22 mouse cellular contexts compared by ENCODE assay signal in the genomic region with DNA sequence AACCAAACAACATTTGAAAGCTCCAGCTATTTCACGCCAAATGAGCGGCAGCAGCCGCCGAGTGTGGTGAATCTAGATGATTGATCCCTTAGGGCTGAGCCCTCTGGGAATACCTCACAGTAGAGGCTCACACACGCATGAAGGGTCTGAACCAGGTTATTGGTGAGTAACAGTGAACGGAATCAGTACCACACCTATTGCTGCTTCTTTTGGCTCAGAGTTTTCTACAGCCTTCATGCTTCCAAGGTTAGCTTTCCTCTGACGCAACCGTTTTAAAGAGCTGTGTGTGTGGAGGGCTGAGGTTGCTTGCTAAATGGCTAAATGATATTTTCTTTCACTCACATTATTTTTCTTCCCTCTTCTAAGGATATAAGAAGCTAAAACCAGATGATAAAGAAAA.
DNase-seq lines count a peak whose midpoint lies in the region; ATAC-seq and TF ChIP-seq lines count a peak whose summit lies in the region.
"Had no signal": no experiment of that assay in that cellular context is flagged by ENCODE, and none has a peak within 500 bp of the region (broad histone marks: within the 10 kb centered on the region; RNA-seq: fewer than 3 reads in every experiment).

No protein-coding gene starts in this region.

- no peak for TF ChIP-seq EP300 in lung, postnatal 0 days (IDR thresholded peaks at IDR 0.05)

- no peaks in the 10 kb centered on the region for H3K9me3 ChIP-seq in lung, postnatal 0 days (ENCODE audit: low read length)
- no peaks in the 10 kb centered on the region for H3K9me3 ChIP-seq in neural tube, embryonic 15.5 days (replicated peaks)
- H3K9me3 ChIP-seq: embryonic facial prominence, embryonic 12.5 days; forebrain, embryonic 13.5 days; G1E; hindbrain, embryonic 10.5 days; hindbrain, embryonic 15.5 days had no signal

- H3K4me1 ChIP-seq in lung, postnatal 0 days (ENCODE audit: insufficient read depth, low read depth, low read length), result no peaks in the 10 kb centered on the region
- peaks cover 12% of the 10 kb centered on the region; the same call in 1 of the 2 replicates for H3K4me1 ChIP-seq in neural tube, embryonic 15.5 days
- H3K4me1 ChIP-seq in brown adipose tissue, adult 24 weeks (ENCODE audit: control insufficient read depth, insufficient read depth, insufficient read length, low read length), result peaks cover 2% of the 10 kb centered on the region; the same call in 1 of the 2 replicates
- H3K4me1 ChIP-seq: heart, embryonic 12.5 days had no signal

- ATAC-seq in lung, postnatal 0 days, result peak; percentile 46; the same call in 1 of the 2 replicates
- ATAC-seq in neural tube, embryonic 15.5 days (ENCODE audit: low FRiP score), result 0 out of 2 replicates have a peak, but pooled peaks have one; percentile 37
- ATAC-seq: CD4-positive, CD25-positive, alpha-beta regulatory T cell, adult 4 months; forebrain, embryonic 13.5 days; forebrain, postnatal 0 days; inflammation-experienced regulatory T-cells, adult 6 months had no signal

- intact Hi-C loops in left cerebral cortex, postnatal 25 days (cut with DNase I), result loop anchor here (10.0 kb wide), 1 partner anchor 467 kb away; the partner anchor contains the start of gene Gja1

- 64% methylated on average over 8 of the region's 8 CpGs for WGBS in lung, postnatal 0 days
- WGBS in neural tube, embryonic 15.5 days, result 59% methylated on average over 8 of the region's 8 CpGs

- no peak overlapping the region for H3K9ac ChIP-seq in lung, postnatal 0 days (replicated peaks; ENCODE audit: low read depth)
- H3K9ac ChIP-seq in neural tube, embryonic 15.5 days (replicated peaks), result no peak overlapping the region
- H3K9ac ChIP-seq: embryonic facial prominence, embryonic 12.5 days; forebrain, embryonic 13.5 days; forebrain, postnatal 0 days; heart, embryonic 12.5 days; hindbrain, embryonic 15.5 days had no signal

- H3K27ac ChIP-seq in lung, postnatal 0 days (ENCODE audit: low read length), result no peak overlapping the region
- no peak overlapping the region for H3K27ac ChIP-seq in neural tube, embryonic 15.5 days (replicated peaks)
- peak overlapping the region; percentile 18; the same call in 1 of the 2 replicates for H3K27ac ChIP-seq in brown adipose tissue, adult 24 weeks (replicated peaks; ENCODE audit: low read depth, low read length)
- H3K27ac ChIP-seq: embryonic facial prominence, embryonic 12.5 days; forebrain, embryonic 13.5 days; gastrocnemius, adult 2 months; hindbrain, embryonic 10.5 days; hindbrain, embryonic 15.5 days had no signal

- no peak overlapping the region for H3K4me3 ChIP-seq in lung, postnatal 0 days (ENCODE audit: low read depth, low read length)
- no peak overlapping the region for H3K4me3 ChIP-seq in neural tube, embryonic 15.5 days (replicated peaks)
- peak overlapping the region; percentile 21; the same call in 1 of the 2 replicates for H3K4me3 ChIP-seq in brown adipose tissue, adult 24 weeks (ENCODE audit: insufficient read depth, low read depth, low read length)
- H3K4me3 ChIP-seq: embryonic facial prominence, embryonic 12.5 days; forebrain, embryonic 13.5 days; gastrocnemius, adult 2 months; heart, embryonic 12.5 days; hindbrain, embryonic 10.5 days; hindbrain, embryonic 15.5 days had no signal

- no peaks in the 10 kb centered on the region for H3K36me3 ChIP-seq in lung, postnatal 0 days (ENCODE audit: insufficient read depth, low read length)
- no peaks in the 10 kb centered on the region for H3K36me3 ChIP-seq in neural tube, embryonic 15.5 days
- H3K36me3 ChIP-seq: embryonic facial prominence, embryonic 12.5 days; G1E; heart, embryonic 12.5 days; hindbrain, embryonic 10.5 days; hindbrain, embryonic 15.5 days had no signal

- no peaks in the 10 kb centered on the region for H3K27me3 ChIP-seq in lung, postnatal 0 days (replicated peaks; ENCODE audit: insufficient read depth, low read length)
- H3K27me3 ChIP-seq in neural tube, embryonic 15.5 days (replicated peaks), result no peaks in the 10 kb centered on the region
- H3K27me3 ChIP-seq: embryonic facial prominence, embryonic 12.5 days; forebrain, embryonic 13.5 days; heart, embryonic 12.5 days; hindbrain, embryonic 15.5 days had no signal

- TF ChIP-seq CTCF in lung, postnatal 0 days (IDR thresholded peaks at IDR 0.05), result no peak

- peak; percentile 35 to 81 for DNase-seq in adrenal gland, adult (ENCODE audit: inconsistent age in 2 of 2, low spot score in 1 of 2)
- DNase-seq in adrenal gland, postnatal 4 days (ENCODE audit: low spot score in 2 of 2), result no peak
- DNase-seq in lung, postnatal 0 days (ENCODE audit: low spot score), result no peak
- no peak for DNase-seq in lung, postnatal 25 days (ENCODE audit: low spot score)
- no peak for DNase-seq in neural tube, embryonic 10.5 days (ENCODE audit: extremely low spot score, low spot score)
- DNase-seq in left cerebral cortex, postnatal 25 days (ENCODE audit: low spot score in 2 of 2), result no peak
- DNase-seq: cerebellum, adult 11 months; cerebellum, adult 8-10 months; embryo, embryonic 11 days; forebrain, postnatal 0 days; gastrocnemius, postnatal 25 days had no signal

- no peak overlapping the region for H3K4me2 ChIP-seq in lung, postnatal 0 days (replicated peaks; ENCODE audit: low read depth, low read length)
- H3K4me2 ChIP-seq in neural tube, embryonic 15.5 days, result no peak overlapping the region
- H3K4me2 ChIP-seq: embryonic facial prominence, embryonic 12.5 days; forebrain, embryonic 13.5 days; heart, embryonic 12.5 days; hindbrain, embryonic 15.5 days had no signal

Comparison
In these comparisons a context has a peak if more than half of its experiments do, and no peak if none do; other contexts are left out.
1. DNase-seq: peak in adrenal gland, adult (2 of 2); none in adrenal gland, postnatal 4 days (0 of 2), lung, postnatal 0 days (single experiment), lung, postnatal 25 days (single experiment), neural tube, embryonic 10.5 days (single experiment) and left cerebral cortex, postnatal 25 days (0 of 2).